Mouse (Mus musculus) brain, embryonic 14.5 days (tissue): ENCODE results near the gene Mon1b.

Source experiments
- CTCF ChIP-seq: fragments of 200-500 bp; IDR thresholded peaks from 2 replicates; pipeline ENCODE4 v1.5.1; 2012; ENCODE audit warnings: inconsistent platforms, mild to moderate bottlenecking, moderate library complexity, borderline replicate concordance; ENCODE audit not compliant: insufficient read depth, insufficient read length; ENCODE audit errors: extremely low read depth
- POLR2A ChIP-seq: fragments of 200-500 bp; IDR thresholded peaks from 2 replicates; pipeline ENCODE4 v1.6.1; 2012; ENCODE audit warnings: mild to moderate bottlenecking, inconsistent platforms, borderline replicate concordance; ENCODE audit not compliant: poor library complexity, insufficient read depth, insufficient read length, severe bottlenecking; ENCODE audit errors: extremely low read depth

- TF ChIP-seq CTCF (no peak), POLR2A (no peak)
Observed at GRCm38 (mm10) chr8:113691622-113692343, 56.4 kb downstream of the Mon1b start.
